Mouse (Mus musculus) midbrain, embryonic 11.5 days (tissue): ENCODE results near the gene D7Ertd443e. TPM values are rescaled to one million over a fixed set of nuclear protein-coding genes. Genes with fewer than 3 reads are reported as not detected.

ENCODE experiments used
- ATAC-seq: fragments of 200-750 bp; cut with Nextera tagmentation; 2 replicates; pipeline ENCODE4 v1.8.0; 2017; ENCODE audit warnings: moderate TSS enrichment, moderate library complexity; ENCODE audit not compliant: low FRiP score
- DNase-seq: peaks from one replicate; pipeline ENCODE4 v3.0.0; 2015; ENCODE audit warnings: low spot score; ENCODE audit errors: missing footprints
- H3K27ac ChIP-seq: fragments of 300-500 bp; sonication (generic); 2 replicates; pipeline ENCODE4 v1.5.1; 2014; ENCODE audit warnings: low read depth, low read length
- H3K27me3 ChIP-seq: fragments of 300-500 bp; sonication (generic); 2 replicates; pipeline ENCODE4 v1.6.1; 2014; ENCODE audit warnings: mild to moderate bottlenecking, low read length, moderate library complexity, mixed read lengths; ENCODE audit not compliant: control insufficient read depth, insufficient read depth
- H3K36me3 ChIP-seq: fragments of 300-500 bp; sonication (generic); 2 replicates; pipeline ENCODE4 v1.6.1; 2014; ENCODE audit warnings: mild to moderate bottlenecking, low read length, moderate library complexity, mixed read lengths; ENCODE audit not compliant: control insufficient read depth, insufficient read depth
- H3K4me1 ChIP-seq: fragments of 300-500 bp; sonication (generic); 2 replicates; pipeline ENCODE4 v1.6.1; 2014; ENCODE audit warnings: low read length; ENCODE audit not compliant: control insufficient read depth, insufficient read depth
- H3K4me2 ChIP-seq: fragments of 300-500 bp; sonication (generic); 2 replicates; pipeline ENCODE4 v1.6.1; 2014; ENCODE audit warnings: mild to moderate bottlenecking, moderate library complexity
- H3K4me3 ChIP-seq: fragments of 300-500 bp; sonication (generic); 2 replicates; pipeline ENCODE4 v1.5.1; 2014; ENCODE audit warnings: low read depth, low read length
- H3K9ac ChIP-seq: fragments of 300-500 bp; sonication (generic); 2 replicates; pipeline ENCODE4 v1.6.1; 2014; ENCODE audit warnings: low read length
- H3K9me3 ChIP-seq: fragments of 300-500 bp; sonication (generic); 2 replicates; pipeline ENCODE4 v1.6.1; 2016; ENCODE audit warnings: low read length; ENCODE audit not compliant: control insufficient read depth
- whole genome bisulfite sequencing: fragments of 180-500 bp; shearing (Covaris S2); extraction: QIAGEN DNeasy Blood & Tissue Kit; methylation state at CpG from one replicate; pipeline ENCODE4 v1.1.7; 2014; 5-methylcytosine and 5-hydroxymethylcytosine counted together
- polyA plus RNA-seq: library from polyadenylated mRNA; unstranded; fragments of >200 nt; fragmentation: Nextera tagmentation; extraction: Ambion mirVana; gene quantifications from 2 replicates; pipeline ENCODE4 v1.2.1, GENCODE M21; 2014

The D7Ertd443e gene
- polyA plus RNA-seq, result not detected in 2 replicates

GRCm38 (mm10) chr7:134385561-134385960 lies at the start of gene D7Ertd443e:
TSS of gene D7Ertd443e (minus strand) at chr7:134385661.
- DNase-seq, result no peak
- no peaks in the 10 kb centered on the region for H3K4me1 ChIP-seq
- H3K27ac ChIP-seq, result no peak within 1 kb of the TSS
- no peaks in the 10 kb centered on the region for H3K9me3 ChIP-seq
- ATAC-seq, result no peak
- H3K27me3 ChIP-seq, result no peaks in the 10 kb centered on the region
- no peak within 1 kb of the TSS for H3K9ac ChIP-seq
- H3K36me3 ChIP-seq, result no peaks in the 10 kb centered on the region
- no peak within 1 kb of the TSS for H3K4me2 ChIP-seq
- H3K4me3 ChIP-seq, result no peak within 1 kb of the TSS
- 90% methylated on average over 5 of the region's 5 CpGs for WGBS

- Histone ChIP-seq H3K9ac (no peak overlapping the region), H3K36me3 (no peaks in the 10 kb centered on the region), H3K4me3 (no peak overlapping the region), H3K27me3 (no peaks in the 10 kb centered on the region), H3K9me3 (no peaks in the 10 kb centered on the region), H3K4me2 (no peak overlapping the region), H3K27ac (no peak overlapping the region), H3K4me1 (no peaks in the 10 kb centered on the region; the same call in 1 of the 2 replicates)
- no peak for DNase-seq
- no peak for ATAC-seq
- WGBS, result 94% methylated on average over 3 of the region's 3 CpGs
Observed at GRCm38 (mm10) chr7:134431681-134432080, 46.2 kb upstream of the D7Ertd443e start.

DNA sequence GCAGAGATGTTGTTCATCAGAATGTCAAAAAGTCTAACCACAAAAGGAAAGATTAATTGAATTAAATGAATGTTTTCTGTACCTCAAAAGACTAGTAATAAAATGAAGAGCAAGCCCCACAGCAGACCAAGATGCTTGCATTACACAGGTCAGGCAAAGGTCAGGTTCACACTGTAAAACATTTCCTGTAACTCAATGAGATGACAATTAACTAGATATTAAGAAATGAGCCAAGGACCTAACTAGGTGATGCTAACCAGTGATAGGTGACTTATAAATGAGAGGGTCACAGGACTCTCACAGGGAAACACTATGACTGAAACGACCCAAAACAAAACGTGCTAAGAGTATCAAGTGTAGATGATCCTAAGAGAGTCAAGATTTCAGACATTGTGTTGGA lies 43.2 kb upstream of the D7Ertd443e start:
- Histone ChIP-seq H3K27me3 (no peaks in the 10 kb centered on the region), H3K4me1 (no peaks in the 10 kb centered on the region; the same call in 1 of the 2 replicates), H3K9me3 (no peaks in the 10 kb centered on the region), H3K9ac (no peak overlapping the region), H3K27ac (no peak overlapping the region), H3K4me2 (no peak overlapping the region), H3K36me3 (no peaks in the 10 kb centered on the region), H3K4me3 (no peak overlapping the region)
- no peak for DNase-seq
- ATAC-seq, result no peak
- WGBS, result 85% methylated on average over 2 of the region's 2 CpGs

- no peak overlapping the region for H3K27ac ChIP-seq
- ATAC-seq (no peak), DNase-seq (no peak)
- 92% methylated on average over 9 of the region's 9 CpGs for WGBS
- H3K4me3 ChIP-seq, result no peak overlapping the region
- no peaks in the 10 kb centered on the region for H3K27me3 ChIP-seq
- H3K36me3 ChIP-seq, result no peaks in the 10 kb centered on the region
- no peak overlapping the region for H3K9ac ChIP-seq
- no peaks in the 10 kb centered on the region for H3K9me3 ChIP-seq
- H3K4me1 ChIP-seq, result no peaks in the 10 kb centered on the region
- H3K4me2 ChIP-seq, result no peak overlapping the region
Observed at GRCm38 (mm10) chr7:134415014-134415413, 29.6 kb upstream of the D7Ertd443e start.

DNA sequence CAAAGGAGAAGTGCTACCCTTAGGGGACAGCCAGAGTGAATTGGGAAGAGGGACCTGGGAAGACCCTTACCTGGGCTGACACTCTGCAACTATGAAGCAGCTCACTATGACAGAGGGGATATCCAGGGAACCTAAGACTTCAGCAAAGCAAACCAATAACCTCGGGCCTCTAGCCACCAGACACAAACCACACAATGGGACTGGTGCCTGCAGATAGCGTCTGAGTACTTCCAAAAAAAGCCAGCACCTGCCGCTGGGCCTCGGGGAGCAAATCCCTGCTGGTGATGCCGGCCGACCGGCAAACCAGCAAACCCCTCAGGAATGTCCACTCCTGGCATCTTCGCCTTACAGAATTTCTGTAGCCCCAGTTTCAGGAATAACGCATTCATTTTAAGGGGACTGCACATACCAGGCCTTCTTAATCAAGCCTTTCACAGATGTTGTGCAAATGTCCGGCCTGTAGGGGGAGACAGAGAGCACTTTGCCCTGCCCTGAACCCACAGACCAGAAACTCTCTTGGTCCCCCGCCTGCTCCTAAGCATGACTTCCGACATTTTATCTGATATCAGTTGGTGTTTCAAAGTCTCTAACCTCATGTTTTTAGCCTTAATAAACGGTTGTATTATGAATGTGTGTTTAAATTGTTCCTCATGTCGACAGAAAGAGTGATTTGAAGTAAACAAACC lies 28.7 kb upstream of the D7Ertd443e start:
- no peak overlapping the region for H3K27ac ChIP-seq
- H3K9ac ChIP-seq, result no peak overlapping the region
- H3K36me3 ChIP-seq, result no peaks in the 10 kb centered on the region
- ATAC-seq (no peak), DNase-seq (peak; percentile 87)
- no peak overlapping the region for H3K4me2 ChIP-seq
- no peaks in the 10 kb centered on the region for H3K9me3 ChIP-seq
- WGBS, result 53% methylated on average over 14 of the region's 14 CpGs
- H3K27me3 ChIP-seq, result no peaks in the 10 kb centered on the region
- H3K4me3 ChIP-seq, result no peak overlapping the region
- H3K4me1 ChIP-seq, result no peaks in the 10 kb centered on the region

GRCm38 (mm10) chr7:134408641-134409040 lies 23.2 kb upstream of the D7Ertd443e start:
- WGBS, result 90% methylated on average over 13 of the region's 13 CpGs
- Histone ChIP-seq H3K9me3 (no peaks in the 10 kb centered on the region), H3K4me3 (no peak overlapping the region), H3K9ac (no peak overlapping the region), H3K27ac (no peak overlapping the region), H3K36me3 (no peaks in the 10 kb centered on the region), H3K4me2 (no peak overlapping the region), H3K27me3 (no peaks in the 10 kb centered on the region), H3K4me1 (no peaks in the 10 kb centered on the region)
- DNase-seq (no peak), ATAC-seq (no peak)

- no peaks in the 10 kb centered on the region for H3K27me3 ChIP-seq
- no peak overlapping the region for H3K27ac ChIP-seq
- H3K4me3 ChIP-seq, result no peak overlapping the region
- H3K4me2 ChIP-seq, result no peak overlapping the region
- H3K4me1 ChIP-seq, result no peaks in the 10 kb centered on the region
- H3K36me3 ChIP-seq, result no peaks in the 10 kb centered on the region
- DNase-seq (no peak), ATAC-seq (no peak)
- no peak overlapping the region for H3K9ac ChIP-seq
- WGBS, result 64% methylated on average over 2 of the region's 2 CpGs
- H3K9me3 ChIP-seq, result no peaks in the 10 kb centered on the region
Observed at GRCm38 (mm10) chr7:134400746-134401145, 15.3 kb upstream of the D7Ertd443e start.

GRCm38 (mm10) chr7:134396769-134397168 lies 11.3 kb upstream of the D7Ertd443e start:
- H3K36me3 ChIP-seq, result no peaks in the 10 kb centered on the region
- no peak overlapping the region for H3K9ac ChIP-seq
- WGBS, result 81% methylated on average over 8 of the region's 8 CpGs
- ATAC-seq, result no peak
- no peak overlapping the region for H3K27ac ChIP-seq
- DNase-seq, result no peak
- no peaks in the 10 kb centered on the region for H3K4me1 ChIP-seq
- H3K4me2 ChIP-seq, result no peak overlapping the region
- no peaks in the 10 kb centered on the region for H3K27me3 ChIP-seq
- no peaks in the 10 kb centered on the region for H3K9me3 ChIP-seq
- no peak overlapping the region for H3K4me3 ChIP-seq

DNA sequence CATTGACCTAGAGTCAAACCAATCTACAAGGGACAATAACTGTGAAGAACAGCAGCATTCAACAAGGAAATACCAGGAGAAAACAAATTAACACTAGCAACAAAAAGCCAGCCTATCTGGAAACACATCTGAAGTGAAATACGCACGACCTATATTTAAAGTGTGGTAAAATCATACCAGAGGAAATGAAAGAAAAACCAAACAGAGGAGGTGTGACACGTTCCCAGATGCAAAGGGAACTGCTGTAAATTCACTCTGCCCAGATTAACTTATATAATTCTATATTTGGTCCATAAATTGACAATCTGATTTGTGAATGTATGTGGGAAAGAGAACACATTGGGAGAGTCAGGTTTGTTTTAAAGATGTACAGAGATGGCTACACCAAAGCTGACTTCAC lies 2.7 kb downstream of the D7Ertd443e start:
- H3K4me3 ChIP-seq, result no peak overlapping the region
- no peaks in the 10 kb centered on the region for H3K9me3 ChIP-seq
- no peaks in the 10 kb centered on the region for H3K27me3 ChIP-seq
- H3K9ac ChIP-seq, result no peak overlapping the region
- H3K27ac ChIP-seq, result no peak overlapping the region
- H3K4me1 ChIP-seq, result no peaks in the 10 kb centered on the region
- ATAC-seq (no peak), DNase-seq (no peak)
- no peak overlapping the region for H3K4me2 ChIP-seq
- no peaks in the 10 kb centered on the region for H3K36me3 ChIP-seq
- 85% methylated on average over 3 of the region's 3 CpGs for WGBS
